Mouse (Mus musculus) embryonic fibroblast, embryonic 13.5 days (primary cell): Measurements from ENCODE around the gene Dgki.

ENCODE experiments used
- CTCF ChIP-seq: IDR thresholded peaks from 2 replicates; pipeline ENCODE4 v1.5.1; 2011; ENCODE audit warnings: mild to moderate bottlenecking, control low read depth, low read length, moderate library complexity, borderline replicate concordance; ENCODE audit not compliant: insufficient read depth
- POLR2A ChIP-seq: IDR thresholded peaks from 2 replicates; pipeline ENCODE4 v1.6.1; 2011; ENCODE audit warnings: low read depth, mild to moderate bottlenecking, control low read depth, low read length, moderate library complexity

GRCm38 (mm10) chr6:36911586-36911985 is 388.4 kb downstream of the Dgki start:
- no peak for TF ChIP-seq CTCF
- no peak for TF ChIP-seq POLR2A
